Mouse (Mus musculus) left cerebral cortex, postnatal 10 days (tissue): ENCODE results near the gene Syn3. TPM values are rescaled to one million over a fixed set of nuclear protein-coding genes. Genes with fewer than 3 reads are reported as not detected.
A peak's percentile ranks its signal among the peaks of the same experiment; 100 is the strongest.

Experiments
- DNase-seq, 2 experiments: peaks; one replicate each; pipeline ENCODE4 v3.0.0; 2021 to 2022; ENCODE audit warnings: low spot score in 2 of 2, mixed read lengths in 1 of 2; ENCODE audit errors: extremely low spot score in 1 of 2
- intact Hi-C: fragments of 180-260 bp; cut with DNase I; formaldehyde crosslinking; loops from one replicate; pipeline ENCODE4 v1.15.1; 2025
- total RNA-seq, 2 experiments: library from RNA; stranded (reverse); gene quantifications; 2 replicates each; pipeline ENCODE4 v1.2.3; 2021

The Syn3 gene
- total RNA-seq, 2 experiments from 2014 or later = 42.1 to 46.0 TPM

DNA sequence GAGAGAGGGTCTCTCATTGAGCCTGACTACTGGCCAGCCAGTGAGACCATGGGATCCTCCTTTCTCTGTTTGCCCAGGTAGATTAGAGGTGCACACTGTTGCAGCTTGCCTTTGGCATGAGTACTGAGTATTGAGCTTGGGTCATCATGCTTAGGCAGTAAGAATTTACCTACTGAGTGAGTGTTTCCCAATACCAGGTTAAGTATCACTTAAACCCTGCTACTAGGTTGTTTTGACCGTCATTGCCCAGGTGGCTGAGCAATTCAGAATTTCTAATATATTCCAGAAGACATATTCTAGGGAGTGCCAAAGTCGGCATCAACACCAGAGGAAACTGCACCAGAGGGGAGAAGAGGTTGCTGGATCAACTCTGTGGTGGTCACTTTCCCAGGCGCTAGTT is 273.2 kb downstream of the Syn3 start:
- DNase-seq = no peak
- intact Hi-C loops = no loop called here

DNA sequence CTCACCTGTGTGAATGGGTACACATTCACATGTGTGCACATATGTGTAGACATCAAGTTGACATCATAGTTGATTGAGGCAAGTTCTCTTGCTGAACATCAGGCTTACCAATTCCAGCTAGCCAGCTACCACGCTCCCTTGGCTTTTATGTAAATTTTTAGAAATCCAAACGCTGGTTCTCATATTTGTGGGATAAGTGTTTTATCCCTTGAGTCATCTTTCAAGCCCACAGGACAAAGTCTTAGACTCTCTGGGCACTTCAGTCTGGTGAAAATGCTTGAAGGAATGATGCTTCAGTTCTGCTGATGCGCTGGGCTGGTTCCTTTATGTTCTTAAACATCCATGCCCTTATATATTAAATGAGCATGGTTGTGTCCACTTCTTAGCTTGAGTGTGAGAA is 279.7 kb downstream of the Syn3 start:
- intact Hi-C loops = no loop called here
- DNase-seq = no peak

DNA sequence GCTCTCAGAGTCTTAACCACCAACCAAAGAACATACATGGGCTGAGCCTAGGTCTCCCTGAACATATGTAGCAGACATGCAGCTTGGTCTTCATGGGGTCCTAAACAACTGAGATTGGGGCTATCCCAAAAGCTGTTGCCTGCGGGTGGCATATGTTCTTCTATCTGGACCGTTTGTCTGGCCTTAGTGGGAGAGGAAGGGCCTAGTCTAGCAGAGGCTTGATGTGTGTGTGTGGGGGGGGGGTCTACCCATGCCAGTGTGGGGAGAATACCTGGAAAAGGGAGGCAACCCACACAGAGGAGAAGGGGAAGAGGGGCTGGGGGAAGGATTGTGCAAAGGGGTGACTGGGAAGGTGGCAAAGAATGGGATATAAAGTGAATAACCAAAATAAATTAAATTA is 281.9 kb downstream of the Syn3 start:
- intact Hi-C loops = no loop called here
- DNase-seq = no peak

DNA sequence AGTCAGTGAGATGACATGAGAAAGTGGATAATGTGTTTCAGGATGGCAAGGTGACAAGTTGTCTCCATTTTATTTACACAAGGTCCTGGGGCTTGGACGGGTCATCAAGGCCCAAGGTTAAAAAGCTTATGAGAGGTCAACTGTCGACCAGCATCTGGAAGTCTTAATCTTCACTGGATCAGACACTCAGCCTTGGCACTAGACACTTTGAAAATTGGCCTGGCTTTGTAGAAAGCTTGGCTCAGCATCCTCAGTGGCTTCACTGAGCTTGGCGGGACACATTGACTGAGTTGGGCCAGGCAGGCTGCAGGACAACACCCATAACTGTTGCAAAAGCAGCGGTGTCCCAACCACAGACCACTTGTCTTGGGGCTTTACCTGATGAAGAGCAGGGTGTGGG is 286.6 kb downstream of the Syn3 start:
- intact Hi-C loops = no loop called here
- no peak for DNase-seq

DNA sequence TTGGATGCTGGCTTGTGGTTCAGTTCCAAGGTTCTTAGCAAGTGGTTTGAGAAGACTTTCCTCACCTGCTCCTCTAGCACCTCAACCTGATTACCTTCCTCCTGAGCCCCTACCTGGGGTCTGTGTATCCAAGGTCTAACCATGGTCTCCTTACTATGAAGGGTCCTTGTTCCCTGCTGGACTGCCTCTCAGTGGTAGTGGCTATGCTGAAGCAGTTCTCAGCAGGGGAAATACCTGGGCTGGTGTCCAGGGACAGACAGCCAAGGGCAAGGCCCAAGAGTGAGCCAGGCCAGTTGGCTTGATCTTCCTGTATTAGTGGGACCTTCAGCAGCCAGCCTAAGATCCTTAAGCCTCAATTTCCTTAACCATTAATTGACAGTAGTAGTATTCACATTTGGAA is 294.8 kb downstream of the Syn3 start:
- intact Hi-C loops = no loop called here
- no peak for DNase-seq

DNA sequence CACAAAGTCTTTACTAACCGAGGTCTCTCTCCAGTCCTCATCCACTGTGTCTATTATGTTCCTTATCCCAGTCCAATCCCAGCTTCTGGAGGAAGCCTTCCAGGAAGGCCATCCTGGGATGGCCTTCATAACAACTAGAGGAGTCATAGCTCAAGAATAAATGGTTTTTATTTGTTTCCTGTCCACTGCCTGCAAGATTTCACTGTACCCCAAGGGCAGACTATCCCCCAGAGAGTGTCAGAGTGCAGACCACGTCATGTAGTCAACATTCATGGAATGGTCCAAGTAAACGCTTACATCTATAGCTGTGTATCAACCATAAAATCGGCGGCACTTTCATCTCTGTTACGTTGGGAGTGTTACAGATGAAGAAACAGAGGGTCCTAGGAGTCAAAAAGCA is 295.5 kb downstream of the Syn3 start:
- no peak for DNase-seq
- intact Hi-C loops = no loop called here

DNA sequence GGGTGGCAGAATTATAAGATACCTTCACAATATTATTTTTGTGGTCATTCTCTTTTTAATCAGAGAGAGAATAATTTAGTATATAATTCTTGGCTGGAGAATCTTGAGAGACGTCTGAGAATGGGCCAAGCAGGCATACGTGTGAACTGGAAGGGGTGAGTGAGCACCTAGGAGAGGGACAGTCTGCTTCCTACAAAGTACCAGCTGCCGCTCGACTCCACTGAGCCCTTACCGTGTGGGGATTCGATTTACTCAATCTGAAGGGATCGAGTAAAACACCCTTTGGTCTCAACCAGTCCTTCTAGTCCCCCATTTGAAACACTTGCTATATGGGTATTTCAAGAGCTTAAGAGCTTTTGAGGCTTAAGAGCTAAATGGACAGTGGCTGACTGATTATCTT is 296.9 kb downstream of the Syn3 start:
- intact Hi-C loops = no loop called here
- DNase-seq = no peak

DNA sequence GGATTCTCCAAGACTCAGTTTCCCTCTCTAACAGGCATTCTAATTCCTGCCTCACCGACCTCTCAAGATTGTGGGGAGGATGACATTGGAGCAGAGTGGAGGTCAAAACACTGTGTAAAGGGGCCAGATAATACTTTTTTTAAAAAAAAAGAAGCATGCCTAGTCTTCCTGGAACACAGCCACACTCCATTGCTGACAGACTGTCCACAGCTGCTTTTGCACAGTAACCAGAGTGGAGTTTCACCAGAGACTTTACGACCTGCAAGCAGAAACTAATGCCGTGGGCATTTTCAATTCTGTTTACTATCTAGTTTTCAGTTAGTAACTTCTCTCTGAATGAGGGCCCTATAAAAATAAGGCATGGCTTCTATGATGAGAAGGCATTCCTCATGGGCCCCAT is 297.7 kb downstream of the Syn3 start:
- no peak for DNase-seq
- intact Hi-C loops = no loop called here

DNA sequence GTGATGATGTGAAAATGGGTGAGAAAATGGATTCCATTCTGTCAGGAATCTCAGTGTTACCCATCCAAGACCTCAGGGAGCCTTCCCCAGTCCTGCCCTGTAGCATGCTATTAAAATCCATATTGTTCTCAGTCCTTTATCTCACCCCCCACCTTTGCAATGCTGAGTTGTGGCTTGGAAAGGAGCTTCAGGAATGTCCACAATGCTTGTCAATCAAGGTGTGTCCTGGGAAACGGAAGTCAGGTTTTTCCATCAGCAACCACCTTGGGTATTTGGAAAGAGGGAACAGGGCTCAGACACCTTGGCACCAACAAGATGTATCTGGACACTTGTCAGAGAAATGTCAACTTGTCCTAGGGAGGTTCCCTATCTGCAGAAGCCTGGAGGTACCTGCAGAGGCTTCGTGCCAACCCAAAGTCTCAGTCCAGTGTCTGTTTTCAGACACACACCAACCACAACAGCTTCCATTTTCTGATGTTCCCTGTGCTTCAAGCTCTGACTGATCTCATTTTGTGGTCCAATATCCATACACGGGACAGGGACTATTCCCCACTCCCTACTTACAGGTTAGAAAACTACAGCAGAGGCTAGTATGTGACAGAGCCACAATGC is 302.2 kb downstream of the Syn3 start:
- intact Hi-C loops = no loop called here
- no peak for DNase-seq

DNA sequence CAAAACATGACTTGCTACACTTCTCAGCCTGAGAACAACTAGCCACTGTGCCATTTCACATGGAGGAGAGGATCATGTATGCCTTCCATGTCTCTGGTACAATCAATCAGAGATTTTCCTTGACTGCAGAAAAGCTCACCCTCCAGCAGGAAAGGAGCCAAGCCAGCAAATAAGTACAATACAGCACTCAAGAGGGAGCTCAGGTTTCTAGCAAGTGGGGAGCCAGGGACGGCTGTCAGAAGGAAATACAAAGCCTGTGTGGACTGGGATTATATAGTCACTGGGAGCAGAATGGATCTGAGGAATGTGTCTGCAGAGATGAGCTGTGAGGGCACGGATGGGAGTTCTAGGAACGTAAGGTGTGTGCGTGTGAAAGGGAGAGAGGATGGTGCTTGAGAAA is 304.0 kb downstream of the Syn3 start:
- no peak for DNase-seq
- intact Hi-C loops = no loop called here

DNA sequence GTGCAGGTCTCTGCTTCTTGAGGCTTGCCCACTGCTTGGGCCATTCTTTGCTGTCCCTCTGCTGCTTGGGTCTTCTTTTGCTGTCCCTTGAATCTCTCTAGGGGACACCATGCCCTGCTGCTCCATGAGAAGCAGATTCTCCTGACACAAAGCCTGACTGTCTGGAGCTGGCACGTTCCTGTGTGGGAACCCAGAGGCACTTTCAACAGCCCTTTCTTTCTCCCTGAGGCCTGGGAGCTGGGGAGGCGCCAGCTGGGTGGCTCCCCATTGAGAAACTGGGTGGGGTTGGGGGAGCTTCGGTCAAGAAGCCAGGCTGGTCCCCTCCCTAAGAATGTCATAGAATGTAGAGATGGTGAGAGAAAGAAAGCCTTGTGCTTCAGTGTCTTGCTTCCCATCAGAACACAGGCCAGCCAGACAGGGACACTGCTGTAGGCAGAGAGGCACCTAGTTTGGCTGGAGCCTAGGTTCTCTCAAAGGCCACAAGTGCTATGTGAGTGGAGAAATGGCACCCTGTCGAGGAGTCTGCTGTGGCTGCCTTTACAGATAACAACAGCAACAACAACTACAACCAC is 304.7 kb downstream of the Syn3 start:
- intact Hi-C loops = no loop called here
- DNase-seq = peak; percentile 26 to 53

DNA sequence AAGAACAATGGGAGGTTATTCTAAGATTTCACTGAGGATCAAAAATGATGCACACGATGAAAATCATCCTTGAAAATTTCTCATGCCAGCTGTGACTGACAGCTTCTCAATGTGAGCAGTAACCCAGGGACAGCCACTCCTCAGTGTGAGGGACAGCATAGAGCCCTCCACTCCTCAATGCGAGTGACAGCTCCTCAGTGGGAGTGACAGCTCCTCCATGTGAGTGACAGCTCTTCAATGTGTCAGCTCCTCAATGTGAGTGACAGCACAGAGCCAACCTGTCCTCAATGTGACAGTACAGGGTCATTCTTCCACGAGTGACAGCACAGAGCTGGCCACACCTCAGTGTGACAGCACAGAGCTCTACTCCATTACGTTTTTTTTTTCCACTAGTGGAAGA is 310.1 kb downstream of the Syn3 start:
- no peak for DNase-seq
- intact Hi-C loops = no loop called here

DNA sequence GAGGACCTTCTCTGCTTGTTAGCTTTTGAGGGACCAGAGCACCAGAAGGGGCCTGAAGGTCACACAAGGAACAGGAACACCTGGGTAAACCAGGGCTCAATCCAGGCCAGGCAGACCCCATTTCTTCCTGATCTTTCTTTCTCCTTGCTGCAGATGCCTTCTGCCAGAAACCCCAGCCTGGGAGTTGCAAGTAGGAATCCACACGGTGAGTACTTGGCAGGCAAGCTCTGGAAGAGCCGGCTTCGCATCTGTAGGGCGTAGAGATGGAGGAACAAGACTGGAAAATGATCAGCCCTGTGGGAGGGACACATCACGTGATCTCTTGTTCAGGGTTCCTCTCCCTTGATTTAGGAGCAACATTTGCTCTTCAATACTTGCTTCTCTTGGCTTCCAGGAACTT is 310.8 kb downstream of the Syn3 start:
- DNase-seq = no peak
- intact Hi-C loops = no loop called here

DNA sequence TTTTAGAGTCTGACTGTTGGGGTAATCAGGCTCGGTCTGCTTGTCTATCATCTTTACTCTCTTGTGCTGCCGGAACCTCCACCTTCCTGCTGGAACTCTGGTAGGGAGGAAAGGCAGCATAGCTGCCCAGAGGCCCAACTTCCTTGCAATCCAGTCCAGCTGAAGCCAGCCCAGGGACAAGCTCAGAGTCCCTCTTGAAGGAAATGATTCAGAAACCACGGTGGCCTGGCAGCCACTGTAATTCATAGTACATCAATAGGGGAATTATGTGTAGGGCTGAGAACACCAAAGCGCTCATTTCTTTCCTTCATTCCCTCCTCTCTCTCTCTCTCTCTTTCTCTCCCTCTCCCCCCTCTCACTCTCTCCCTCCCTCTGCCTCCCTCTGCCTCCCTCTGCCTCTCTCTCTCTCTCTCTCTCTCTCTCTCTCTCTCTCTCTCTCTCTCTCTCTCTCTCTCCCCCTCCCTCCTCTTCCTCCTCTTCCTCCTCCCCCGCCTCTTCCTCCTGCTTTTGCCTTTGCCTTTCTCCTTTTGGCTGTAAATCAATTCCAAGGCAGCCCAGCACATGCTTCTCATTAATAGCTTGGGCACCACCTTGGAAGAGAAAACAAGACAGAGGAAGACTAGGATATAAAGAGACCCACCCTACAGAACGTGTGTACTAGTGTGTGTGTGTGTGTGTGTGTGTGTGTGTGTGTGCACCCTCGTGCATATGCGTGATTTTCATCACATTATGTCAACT is 315.4 kb downstream of the Syn3 start:
- no peak for DNase-seq
- intact Hi-C loops = loop anchor here (5.0 kb wide), 1 partner anchor 114 kb away; no protein-coding TSS in a partner anchor

DNA sequence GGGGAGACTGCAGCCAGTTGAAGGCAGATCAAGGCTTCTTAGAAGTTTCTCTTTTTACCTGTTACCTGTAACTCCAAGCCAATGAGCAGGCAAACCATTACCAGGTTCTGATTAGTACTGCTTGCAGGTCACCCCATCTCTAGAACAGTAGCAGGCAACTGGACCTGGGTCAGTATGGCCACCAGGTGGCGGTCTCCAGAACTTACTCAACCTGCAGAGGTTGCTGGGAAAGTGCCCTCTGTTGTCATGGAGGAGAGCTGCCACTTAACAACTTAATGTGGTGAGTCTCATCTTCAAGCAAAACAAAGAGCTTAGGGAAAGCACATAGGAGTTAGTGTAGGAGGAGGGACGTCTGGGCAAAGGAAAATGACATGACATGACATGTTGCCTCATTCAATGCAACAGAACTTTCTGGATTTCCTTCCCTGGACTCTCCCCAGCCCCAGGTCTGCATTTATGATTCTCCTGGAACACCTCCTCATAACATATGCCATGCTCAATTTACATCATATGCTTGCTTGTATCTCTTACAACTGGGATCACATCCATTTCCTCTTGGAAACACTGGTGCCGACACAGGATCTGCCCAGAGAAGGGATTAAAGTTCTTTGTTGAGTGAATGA is 316.4 kb downstream of the Syn3 start:
- intact Hi-C loops = loop anchor here (5.0 kb wide), 1 partner anchor 115 kb away; no protein-coding TSS in a partner anchor
- DNase-seq = peak in 1 of 2 experiments; percentile 64

DNA sequence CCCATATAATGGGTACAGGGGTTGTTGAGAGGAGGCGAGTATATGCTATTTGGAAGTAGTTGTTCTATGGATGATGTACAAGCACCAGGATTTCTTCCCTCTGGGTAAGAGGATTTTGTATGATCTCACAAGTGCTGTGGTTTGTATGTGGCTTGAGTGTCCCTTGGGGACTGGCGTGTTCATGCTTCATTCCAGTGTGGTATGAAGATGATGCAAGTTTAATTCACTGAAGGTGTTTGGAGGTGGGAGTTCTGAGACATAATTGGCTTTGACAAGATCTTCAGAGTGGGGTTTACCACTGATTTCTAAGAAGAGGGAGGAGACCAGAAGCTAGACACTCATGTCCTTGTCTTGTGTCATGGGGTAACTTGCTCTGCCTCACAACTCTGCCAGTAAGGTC is 322.3 kb downstream of the Syn3 start:
- DNase-seq = no peak
- intact Hi-C loops = no loop called here

DNA sequence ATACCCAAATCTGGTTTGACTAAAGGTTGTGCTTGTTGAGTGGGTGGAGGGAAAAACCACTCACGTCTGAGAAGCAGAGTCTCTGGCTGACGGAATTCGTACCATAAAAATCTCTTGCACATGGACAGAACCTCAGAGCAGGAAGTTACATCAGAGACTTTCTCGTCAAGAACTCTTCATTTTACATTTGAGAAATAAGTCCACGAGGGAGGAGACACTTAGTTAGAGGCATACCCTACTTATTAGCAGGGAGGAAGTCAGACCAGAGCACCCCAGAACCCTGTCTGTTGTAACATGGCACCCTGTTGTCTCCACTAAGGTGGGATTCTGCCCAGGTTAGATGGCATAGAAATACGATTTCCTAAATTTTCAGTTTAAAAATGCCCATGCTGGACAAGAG is 324.7 kb downstream of the Syn3 start:
- DNase-seq = no peak

DNA sequence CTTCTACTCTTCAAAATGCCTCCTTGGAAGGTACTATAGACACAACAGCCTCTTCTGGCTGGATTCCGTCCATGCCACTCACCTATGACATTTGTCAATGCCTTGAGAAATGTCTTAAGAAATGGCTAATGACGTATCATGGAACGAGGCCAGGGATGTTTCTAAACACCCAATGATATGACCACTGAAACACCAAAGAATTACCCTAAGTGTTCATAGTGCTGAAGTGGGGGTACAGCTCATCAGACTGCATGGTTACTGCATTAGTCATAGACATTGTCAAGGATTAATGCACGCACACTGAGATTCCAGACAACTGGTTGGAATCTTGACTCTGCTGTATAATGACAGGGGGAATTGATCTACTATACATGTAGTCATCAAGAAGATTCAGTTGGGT is 325.4 kb downstream of the Syn3 start:
- DNase-seq = no peak
- intact Hi-C loops = no loop called here

More for the DNA sequence above, 324.7 kb downstream of the Syn3 start:
- intact Hi-C loops = no loop called here

DNA sequence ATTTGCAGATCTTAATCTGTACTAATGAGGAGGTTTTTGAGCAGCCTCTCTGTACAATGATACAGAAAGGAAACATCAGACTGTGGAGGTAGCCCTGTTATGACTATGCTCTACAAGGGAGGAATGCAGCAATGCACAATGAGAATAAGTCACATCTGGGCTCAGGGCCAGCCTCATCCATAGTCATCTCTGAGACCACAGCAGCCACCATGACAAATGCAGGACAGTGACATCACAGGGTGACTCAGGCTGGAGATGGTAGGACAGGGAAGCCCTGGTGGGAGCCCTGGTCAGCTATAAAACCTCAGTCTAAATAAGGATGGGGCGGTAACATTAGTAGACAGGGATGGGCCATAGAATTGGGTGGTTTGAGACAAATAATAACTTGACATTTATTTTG is 327.4 kb downstream of the Syn3 start:
- intact Hi-C loops = no loop called here
- no peak for DNase-seq

DNA sequence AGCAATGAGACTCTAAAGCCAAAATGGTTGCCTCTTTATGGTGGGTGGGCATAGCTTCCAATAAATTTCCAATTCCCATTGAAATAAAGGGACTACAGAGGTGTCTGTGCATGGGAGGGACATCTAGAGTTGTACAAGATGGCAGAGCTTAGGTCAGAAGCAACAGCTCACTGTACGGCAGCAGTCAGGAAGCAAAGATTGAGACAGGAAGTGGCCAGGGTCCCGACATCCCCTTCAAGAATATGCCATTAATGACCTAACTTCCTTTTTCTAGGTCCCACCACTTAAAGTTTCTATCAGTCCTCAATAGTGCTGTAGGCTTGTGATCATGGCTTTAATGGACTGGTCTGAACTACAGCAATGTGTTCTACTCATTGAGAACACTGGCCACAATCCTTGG is 330.6 kb downstream of the Syn3 start:
- no peak for DNase-seq
- intact Hi-C loops = no loop called here
